31 mouse cellular contexts compared by ENCODE assay signal in the genomic region with DNA sequence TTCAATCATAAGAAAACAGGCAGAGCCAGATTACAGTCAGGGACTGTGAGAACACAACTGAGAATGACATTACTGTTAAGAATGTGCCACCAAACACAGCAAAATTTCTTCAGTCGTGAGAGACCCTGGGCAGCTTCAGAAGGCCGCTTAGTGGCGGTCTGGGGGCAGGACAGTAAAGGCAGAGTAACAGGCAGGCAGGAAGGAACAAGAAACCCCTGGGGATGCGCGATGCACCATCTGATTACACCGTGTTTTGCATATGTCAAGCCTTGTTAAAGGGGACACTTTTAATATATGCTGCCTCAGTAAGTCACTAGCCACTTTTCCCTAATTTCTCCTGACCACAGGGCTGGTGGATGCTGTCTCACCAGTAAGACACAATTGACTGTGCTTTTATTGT.
A peak's percentile ranks its signal among the peaks of the same experiment; 100 is the strongest.
DNase-seq lines count a peak whose midpoint lies in the region; ATAC-seq and TF ChIP-seq lines count a peak whose summit lies in the region.
"Had no signal": no experiment of that assay in that cellular context is flagged by ENCODE, and none has a peak within 500 bp of the region (broad histone marks: within the 10 kb centered on the region; RNA-seq: fewer than 3 reads in every experiment).

No protein-coding gene starts in this region.

- no peaks in the 10 kb centered on the region for H3K36me3 ChIP-seq in hindbrain, postnatal 0 days (ENCODE audit: insufficient read depth, low read length)
- H3K36me3 ChIP-seq in hindbrain, embryonic 13.5 days, result no peaks in the 10 kb centered on the region
- no peaks in the 10 kb centered on the region for H3K36me3 ChIP-seq in limb, embryonic 10.5 days
- H3K36me3 ChIP-seq in forebrain, embryonic 11.5 days (ENCODE audit: control insufficient read depth, insufficient read depth, low read length), result no peaks in the 10 kb centered on the region
- H3K36me3 ChIP-seq: embryonic facial prominence, embryonic 13.5 days; hindbrain, embryonic 15.5 days; intestine, embryonic 15.5 days; limb, embryonic 15.5 days; midbrain, embryonic 12.5 days; stomach, embryonic 15.5 days had no signal

- 31% methylated on average over 6 of the region's 6 CpGs for WGBS in hindbrain, postnatal 0 days
- WGBS in hindbrain, embryonic 13.5 days, result 31% methylated on average over 6 of the region's 6 CpGs
- 55% methylated on average over 6 of the region's 6 CpGs for WGBS in limb, embryonic 10.5 days
- WGBS in forebrain, embryonic 11.5 days, result 49% methylated on average over 6 of the region's 6 CpGs

- H3K4me1 ChIP-seq in hindbrain, postnatal 0 days (ENCODE audit: insufficient read depth, low read length), result no peaks in the 10 kb centered on the region
- H3K4me1 ChIP-seq in hindbrain, embryonic 13.5 days (replicated peaks), result peaks cover 5% of the 10 kb centered on the region; the same call in 1 of the 2 replicates
- H3K4me1 ChIP-seq in limb, embryonic 10.5 days, result 0 out of 2 replicates have a peak, but pooled peaks cover 6% of the 10 kb centered on the region
- no peaks in the 10 kb centered on the region for H3K4me1 ChIP-seq in forebrain, embryonic 11.5 days (replicated peaks; ENCODE audit: control insufficient read depth, insufficient read depth, low read length)
- H3K4me1 ChIP-seq: embryonic facial prominence, embryonic 13.5 days; intestine, embryonic 15.5 days; limb, embryonic 15.5 days; stomach, embryonic 15.5 days had no signal

- TF ChIP-seq CTCF in hindbrain, postnatal 0 days (IDR thresholded peaks at IDR 0.05; ENCODE audit: low read depth), result peak; percentile 25; the same call in 1 of the 2 replicates

- DNase-seq in hindbrain, postnatal 0 days (ENCODE audit: low spot score), result peak; percentile 28
- peak; percentile 8 to 13 for DNase-seq in spleen, adult 18-20 months
- no peak for DNase-seq in spleen, postnatal 14 days (ENCODE audit: low spot score in 2 of 2)
- peak; percentile 13 for DNase-seq in forelimb bud, embryonic 11.5 days (ENCODE audit: low read depth, low spot score)
- DNase-seq in retina, postnatal 1 day, result peak; percentile 58
- no peak for DNase-seq in limb, embryonic 10.5 days (ENCODE audit: low spot score)
- DNase-seq in forebrain, embryonic 11.5 days (ENCODE audit: low spot score), result no peak
- DNase-seq: adrenal gland, adult 8-10 months; cerebellum, adult 11 months; cerebellum, adult 9-10 months; cerebellum, postnatal 36 days; gastrocnemius, postnatal 14 days; heart, adult 18-20 months; heart, postnatal 4 days; kidney, adult 8-10 months; kidney, postnatal 4 days; left cerebral cortex, postnatal 4 days; lung, embryonic 14.5 days; right cerebral cortex, postnatal 25 days had no signal

- H3K9me3 ChIP-seq in hindbrain, postnatal 0 days (ENCODE audit: low read length), result no peaks in the 10 kb centered on the region
- H3K9me3 ChIP-seq in hindbrain, embryonic 13.5 days, result no peaks in the 10 kb centered on the region
- H3K9me3 ChIP-seq in limb, embryonic 10.5 days (replicated peaks), result no peaks in the 10 kb centered on the region
- no peaks in the 10 kb centered on the region for H3K9me3 ChIP-seq in forebrain, embryonic 11.5 days (ENCODE audit: control insufficient read depth, low read length)
- H3K9me3 ChIP-seq: embryonic facial prominence, embryonic 13.5 days; hindbrain, embryonic 15.5 days; intestine, embryonic 15.5 days; limb, embryonic 15.5 days; midbrain, embryonic 12.5 days; stomach, embryonic 15.5 days had no signal

- no peak overlapping the region for H3K27ac ChIP-seq in hindbrain, postnatal 0 days
- H3K27ac ChIP-seq in hindbrain, embryonic 13.5 days, result no peak overlapping the region
- no peak overlapping the region for H3K27ac ChIP-seq in limb, embryonic 10.5 days
- H3K27ac ChIP-seq in forebrain, embryonic 11.5 days (ENCODE audit: low read depth, low read length), result no peak overlapping the region
- H3K27ac ChIP-seq: embryonic facial prominence, embryonic 13.5 days; forebrain, embryonic 13.5 days; hindbrain, embryonic 15.5 days; intestine, embryonic 15.5 days; kidney, postnatal 0 days; limb, embryonic 15.5 days; liver, embryonic 14.5 days; midbrain, embryonic 12.5 days; stomach, embryonic 15.5 days had no signal

- H3K27me3 ChIP-seq in hindbrain, postnatal 0 days (ENCODE audit: insufficient read depth, low read length), result no peaks in the 10 kb centered on the region
- H3K27me3 ChIP-seq in hindbrain, embryonic 13.5 days, result no peaks in the 10 kb centered on the region
- no peaks in the 10 kb centered on the region for H3K27me3 ChIP-seq in limb, embryonic 10.5 days (ENCODE audit: low read depth, poor library complexity, severe bottlenecking)
- H3K27me3 ChIP-seq in forebrain, embryonic 11.5 days (ENCODE audit: control insufficient read depth, insufficient read depth, low read length), result no peaks in the 10 kb centered on the region
- H3K27me3 ChIP-seq: embryonic facial prominence, embryonic 13.5 days; forebrain, embryonic 13.5 days; hindbrain, embryonic 15.5 days; intestine, embryonic 15.5 days; limb, embryonic 15.5 days; midbrain, embryonic 12.5 days; stomach, embryonic 15.5 days had no signal

- H3K4me2 ChIP-seq in hindbrain, postnatal 0 days (ENCODE audit: low read depth, low read length), result no peak overlapping the region
- H3K4me2 ChIP-seq in hindbrain, embryonic 13.5 days, result no peak overlapping the region
- H3K4me2 ChIP-seq in forebrain, embryonic 11.5 days (ENCODE audit: low read depth, low read length, severe bottlenecking), result no peak overlapping the region
- H3K4me2 ChIP-seq: embryonic facial prominence, embryonic 13.5 days; forebrain, embryonic 13.5 days; heart, embryonic 11.5 days; hindbrain, embryonic 15.5 days; intestine, embryonic 15.5 days; limb, embryonic 15.5 days; lung, embryonic 14.5 days; midbrain, embryonic 12.5 days; stomach, embryonic 15.5 days had no signal

- no peak overlapping the region for H3K4me3 ChIP-seq in hindbrain, postnatal 0 days (ENCODE audit: low read length)
- no peak overlapping the region for H3K4me3 ChIP-seq in hindbrain, embryonic 13.5 days
- H3K4me3 ChIP-seq in limb, embryonic 10.5 days, result no peak overlapping the region
- no peak overlapping the region for H3K4me3 ChIP-seq in forebrain, embryonic 11.5 days (ENCODE audit: low read depth, low read length)
- H3K4me3 ChIP-seq: embryonic facial prominence, embryonic 13.5 days; forebrain, embryonic 13.5 days; hindbrain, embryonic 15.5 days; intestine, embryonic 15.5 days; limb, embryonic 15.5 days; midbrain, embryonic 12.5 days; stomach, embryonic 15.5 days had no signal

- no peak for ATAC-seq in hindbrain, postnatal 0 days
- ATAC-seq in hindbrain, embryonic 13.5 days (ENCODE audit: low FRiP score), result no peak
- ATAC-seq in forebrain, embryonic 11.5 days (replicated peaks; ENCODE audit: low FRiP score), result no peak
- ATAC-seq: activated CD4-positive, CD25-positive, alpha-beta regulatory T cell, adult 4 months; forebrain, embryonic 13.5 days; intestine, embryonic 15.5 days had no signal

- no peak overlapping the region for H3K9ac ChIP-seq in hindbrain, postnatal 0 days (replicated peaks; ENCODE audit: low read length)
- no peak overlapping the region for H3K9ac ChIP-seq in hindbrain, embryonic 13.5 days
- no peak overlapping the region for H3K9ac ChIP-seq in forebrain, embryonic 11.5 days (ENCODE audit: low read length)
- H3K9ac ChIP-seq: embryonic facial prominence, embryonic 13.5 days; forebrain, embryonic 13.5 days; hindbrain, embryonic 15.5 days; intestine, embryonic 15.5 days; limb, embryonic 15.5 days; liver, embryonic 14.5 days; lung, embryonic 14.5 days; midbrain, embryonic 12.5 days; stomach, embryonic 15.5 days had no signal

Comparison
In these comparisons a context has a peak if more than half of its experiments do, and no peak if none do; other contexts are left out.
1. DNase-seq: peak in hindbrain, postnatal 0 days (single experiment), spleen, adult 18-20 months (2 of 2), forelimb bud, embryonic 11.5 days (single experiment) and retina, postnatal 1 day (single experiment); none in spleen, postnatal 14 days (0 of 2), limb, embryonic 10.5 days (single experiment) and forebrain, embryonic 11.5 days (single experiment).